Mouse (Mus musculus) lung, postnatal 0 days (tissue): ENCODE measurements around the gene Rdm1. TPM values are rescaled to one million over a fixed set of nuclear protein-coding genes. Genes with fewer than 3 reads are reported as not detected.
"Not testable (repeated sequence)": the region's sequence is repeated elsewhere in the genome, so short reads cannot be mapped to it uniquely, and the experiment has no call there.

Experiments
- ATAC-seq: fragments of 200-750 bp; cut with Nextera tagmentation; 2 replicates; pipeline ENCODE4 v1.8.0; 2017; ENCODE audit warnings: moderate library complexity
- DNase-seq: peaks from one replicate; pipeline ENCODE4 v3.0.0-alpha.2; 2016; ENCODE audit warnings: low spot score
- H3K27ac ChIP-seq: fragments of 300-500 bp; sonication (generic); 2 replicates; pipeline ENCODE4 v1.5.1; 2014; ENCODE audit warnings: antibody characterized with exemption, mild to moderate bottlenecking, low read length, mixed read lengths
- H3K27me3 ChIP-seq: fragments of 300-500 bp; sonication (generic); replicated peaks from 2 replicates; pipeline ENCODE4 v1.6.1; 2014; ENCODE audit warnings: low read length, mixed read lengths; ENCODE audit not compliant: insufficient read depth
- H3K36me3 ChIP-seq: fragments of 300-500 bp; sonication (generic); 2 replicates; pipeline ENCODE4 v1.6.1; 2014; ENCODE audit warnings: low read length, mixed read lengths; ENCODE audit not compliant: insufficient read depth
- H3K4me1 ChIP-seq: fragments of 300-500 bp; sonication (generic); 2 replicates; pipeline ENCODE4 v1.6.1; 2014; ENCODE audit warnings: antibody characterized with exemption, low read depth, low read length, mixed read lengths; ENCODE audit not compliant: insufficient read depth
- H3K4me2 ChIP-seq: fragments of 300-500 bp; sonication (generic); replicated peaks from 2 replicates; pipeline ENCODE4 v1.6.1; 2014; ENCODE audit warnings: low read depth, mild to moderate bottlenecking, low read length, moderate library complexity, mixed read lengths
- H3K4me3 ChIP-seq: fragments of 300-500 bp; sonication (generic); 2 replicates; pipeline ENCODE4 v1.5.1; 2014; ENCODE audit warnings: low read depth, low read length
- H3K9ac ChIP-seq: fragments of 300-500 bp; sonication (generic); replicated peaks from 2 replicates; pipeline ENCODE4 v1.6.1; 2014; ENCODE audit warnings: low read depth, mild to moderate bottlenecking
- H3K9me3 ChIP-seq: fragments of 300-500 bp; sonication (generic); 2 replicates; pipeline ENCODE4 v1.6.1; 2016; ENCODE audit warnings: low read length, mixed read lengths
- CTCF ChIP-seq: IDR thresholded peaks from 2 replicates; pipeline ENCODE4 v1.5.1; 2016; ENCODE audit warnings: antibody characterized with exemption, mild to moderate bottlenecking
- EP300 ChIP-seq: IDR thresholded peaks from 2 replicates; pipeline ENCODE4 v1.6.1; 2016; ENCODE audit warnings: antibody characterized with exemption, mild to moderate bottlenecking, control low read depth
- WGBS: fragments of 180-500 bp; shearing (Covaris S2); extraction: QIAGEN DNeasy Blood & Tissue Kit; methylation state at CpG from one replicate; pipeline ENCODE4 v1.1.7; 2014; 5-methylcytosine and 5-hydroxymethylcytosine counted together
- polyA plus RNA-seq: library from polyadenylated mRNA; unstranded; fragments of >200 nt; fragmentation: Nextera tagmentation; extraction: Ambion mirVana; gene quantifications from 2 replicates; pipeline ENCODE4 v1.2.1, GENCODE M21; 2015

Rdm1 gene
- polyA plus RNA-seq, 1 experiment from 2014 or later, result 20.1 TPM

GRCm38 (mm10) chr11:101615380-101615779 is 11.6 kb upstream of the Rdm1 start:
- no peak for ATAC-seq
- Histone ChIP-seq H3K4me3 (no peak overlapping the region), H3K27me3 (no peaks in the 10 kb centered on the region), H3K36me3 (no peaks in the 10 kb centered on the region), H3K9me3 (no peaks in the 10 kb centered on the region), H3K4me2 (no peak overlapping the region), H3K4me1 (no peaks in the 10 kb centered on the region), H3K27ac (no peak overlapping the region), H3K9ac (no peak overlapping the region)
- DNase-seq, result no peak
- TF ChIP-seq CTCF (no peak), EP300 (no peak)
- 64% methylated on average over 6 of the region's 6 CpGs for WGBS

GRCm38 (mm10) chr11:101616104-101616503 is 10.9 kb upstream of the Rdm1 start:
- Histone ChIP-seq H3K27ac (no peak overlapping the region), H3K9me3 (no peaks in the 10 kb centered on the region), H3K4me2 (no peak overlapping the region), H3K4me3 (no peak overlapping the region), H3K36me3 (no peaks in the 10 kb centered on the region), H3K27me3 (no peaks in the 10 kb centered on the region), H3K9ac (no peak overlapping the region), H3K4me1 (no peaks in the 10 kb centered on the region)
- DNase-seq (no peak), ATAC-seq (no peak)
- 85% methylated on average over 8 of the region's 8 CpGs for WGBS
- no peak for TF ChIP-seq EP300
- no peak for TF ChIP-seq CTCF

GRCm38 (mm10) chr11:101616948-101617767 is 9.8 kb upstream of the Rdm1 start:
- ATAC-seq, result no peak

DNA sequence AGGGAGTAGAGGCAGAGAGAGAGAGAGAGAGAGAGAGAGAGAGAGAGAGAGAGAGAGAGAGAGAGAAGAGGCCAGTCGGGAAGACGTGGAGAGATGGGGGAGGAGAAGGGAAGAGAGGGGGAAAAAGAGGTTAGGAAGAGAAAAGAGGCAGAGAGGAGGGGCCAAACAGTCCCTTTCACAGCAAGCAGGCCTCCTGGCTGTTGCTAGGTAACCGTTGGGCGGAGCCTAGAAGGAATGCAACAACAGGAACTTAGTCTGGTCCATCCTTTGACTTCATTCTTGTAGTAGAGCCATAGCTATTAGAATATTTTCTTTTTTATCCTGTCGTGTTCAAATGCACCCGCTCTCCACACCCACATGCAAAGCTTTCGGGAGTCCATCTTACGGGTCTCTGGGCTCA is 9.1 kb upstream of the Rdm1 start:
- Histone ChIP-seq H3K27ac (no peak overlapping the region), H3K27me3 (no peaks in the 10 kb centered on the region), H3K9me3 (no peaks in the 10 kb centered on the region), H3K36me3 (no peaks in the 10 kb centered on the region), H3K4me2 (no peak overlapping the region), H3K4me1 (no peaks in the 10 kb centered on the region), H3K9ac (no peak overlapping the region), H3K4me3 (no peak overlapping the region)
- WGBS, result 14% methylated on average over 8 of the region's 8 CpGs
- TF ChIP-seq CTCF, result no peak
- no peak for TF ChIP-seq EP300
- peak; percentile 38 for DNase-seq
- no peak for ATAC-seq

More at GRCm38 (mm10) chr11:101616948-101617767, 9.8 kb upstream of the Rdm1 start:
- no peak overlapping the region for H3K4me2 ChIP-seq
- H3K9ac ChIP-seq, result no peak overlapping the region
- no peak overlapping the region for H3K27ac ChIP-seq
- H3K27me3 ChIP-seq, result no peaks in the 10 kb centered on the region
- no peak overlapping the region for H3K4me3 ChIP-seq
- no peaks in the 10 kb centered on the region for H3K36me3 ChIP-seq
- WGBS, result 25% methylated on average over 18 of the region's 18 CpGs
- no peak for DNase-seq
- TF ChIP-seq EP300, result no peak
- TF ChIP-seq CTCF, result no peak
- no peaks in the 10 kb centered on the region for H3K9me3 ChIP-seq
- no peaks in the 10 kb centered on the region for H3K4me1 ChIP-seq

GRCm38 (mm10) chr11:101618596-101618995 is 8.4 kb upstream of the Rdm1 start:
- no peak overlapping the region for H3K4me2 ChIP-seq
- DNase-seq, result no peak

GRCm38 (mm10) chr11:101620022-101620655 is 6.9 kb upstream of the Rdm1 start:
- not testable (repeated sequence) for ATAC-seq, H3K4me1 ChIP-seq, H3K4me2 ChIP-seq, DNase-seq, H3K36me3 ChIP-seq, H3K9ac ChIP-seq, H3K9me3 ChIP-seq, H3K27ac ChIP-seq, H3K4me3 ChIP-seq, H3K27me3 ChIP-seq
- 67% methylated on average over 11 of the region's 11 CpGs for WGBS

More at GRCm38 (mm10) chr11:101618596-101618995, 8.4 kb upstream of the Rdm1 start:
- 78% methylated on average over 3 of the region's 3 CpGs for WGBS
- Histone ChIP-seq H3K9ac (no peak overlapping the region), H3K9me3 (no peaks in the 10 kb centered on the region), H3K27me3 (no peaks in the 10 kb centered on the region), H3K4me3 (no peak overlapping the region), H3K4me1 (no peaks in the 10 kb centered on the region), H3K36me3 (no peaks in the 10 kb centered on the region), H3K27ac (no peak overlapping the region)
- no peak for TF ChIP-seq CTCF
- TF ChIP-seq EP300, result no peak
- ATAC-seq, result no peak
